Mouse (Mus musculus) heart, adult 2 months (tissue): ENCODE results near the gene Gpr19.

Experiments used
- CTCF ChIP-seq: fragments of 200-600 bp; IDR thresholded peaks from 2 replicates; pipeline ENCODE4 v1.8.1; 2022; ENCODE audit warnings: antibody characterized with exemption, mild to moderate bottlenecking, moderate library complexity
- POLR2A ChIP-seq: fragments of 200-500 bp; IDR thresholded peaks from 2 replicates; pipeline ENCODE4 v1.6.1; 2011; ENCODE audit warnings: mild to moderate bottlenecking, low read depth, low read length, control low read depth; ENCODE audit not compliant: insufficient read depth

DNA sequence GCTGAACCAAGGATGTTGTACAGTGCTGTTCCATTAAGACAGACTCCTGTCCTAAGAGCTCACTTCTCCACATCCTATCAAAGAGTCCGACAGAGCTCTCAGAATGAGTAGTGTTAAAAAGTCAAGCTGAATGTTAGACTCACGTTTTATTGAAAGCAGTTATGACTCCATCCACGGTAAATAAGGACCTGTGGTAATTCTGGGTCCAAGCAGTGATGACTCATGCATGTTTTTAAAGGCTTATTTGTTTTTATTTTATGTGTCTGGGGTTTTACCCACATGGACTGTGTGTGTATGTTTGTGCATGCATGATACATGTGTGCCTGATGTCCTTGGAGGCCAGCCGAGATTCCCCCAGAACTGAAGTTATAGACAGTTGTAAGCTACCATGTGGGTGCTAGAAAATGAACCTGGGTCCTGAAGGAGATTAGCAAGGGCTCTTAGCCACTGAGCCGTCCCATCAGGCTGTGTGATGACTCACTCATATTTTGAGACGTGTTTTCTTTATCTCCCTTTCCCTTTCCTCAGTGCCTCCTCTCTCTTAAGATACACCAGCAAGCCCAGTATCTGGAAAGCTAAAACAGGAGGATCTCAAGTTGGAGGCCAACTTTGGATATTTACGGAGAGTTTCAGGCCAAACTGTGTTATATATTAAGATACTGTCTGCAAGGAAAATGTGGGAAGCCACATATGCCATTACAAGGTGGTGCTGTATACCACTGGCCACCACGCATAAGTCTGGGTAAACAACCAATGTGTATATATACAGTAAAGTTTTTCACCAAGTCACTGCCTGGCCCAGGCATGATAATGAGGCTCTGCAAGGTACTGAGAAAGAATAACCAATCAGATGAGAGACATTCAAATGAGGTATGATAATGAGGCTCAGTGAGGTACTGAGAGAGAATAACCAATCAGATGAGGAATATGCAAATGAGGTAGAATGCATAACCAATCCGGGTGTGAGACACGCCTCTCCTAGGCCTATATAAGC, 5.8 kb upstream of the Gpr19 start:
- TF ChIP-seq CTCF (no peak), POLR2A (no peak)
